Mouse (Mus musculus) stomach, embryonic 16.5 days (tissue): ENCODE measurements around the gene Mfsd12. TPM values are rescaled to one million over a fixed set of nuclear protein-coding genes. Genes with fewer than 3 reads are reported as not detected.

Source experiments
- ATAC-seq: fragments of 200-750 bp; cut with Nextera tagmentation; 2 replicates; pipeline ENCODE4 v1.8.0; 2017; ENCODE audit warnings: moderate number of reproducible peaks, moderate TSS enrichment; ENCODE audit not compliant: insufficient read depth, low FRiP score
- H3K27ac ChIP-seq: fragments of 300-500 bp; sonication (generic); 2 replicates; pipeline ENCODE4 v1.5.1; 2014; ENCODE audit warnings: low read length
- H3K27me3 ChIP-seq: fragments of 300-500 bp; sonication (generic); 2 replicates; pipeline ENCODE4 v1.6.1; 2014; ENCODE audit warnings: low read length, control low read depth, mixed read lengths; ENCODE audit not compliant: control insufficient read depth, insufficient read depth
- H3K36me3 ChIP-seq: fragments of 300-500 bp; sonication (generic); 2 replicates; pipeline ENCODE4 v1.6.1; 2014; ENCODE audit warnings: low read length; ENCODE audit not compliant: control insufficient read depth, insufficient read depth
- H3K4me1 ChIP-seq: fragments of 300-500 bp; sonication (generic); 2 replicates; pipeline ENCODE4 v1.6.1; 2014; ENCODE audit warnings: low read length, control low read depth, mixed read lengths; ENCODE audit not compliant: control insufficient read depth, insufficient read depth
- H3K4me2 ChIP-seq: fragments of 300-500 bp; sonication (generic); 2 replicates; pipeline ENCODE4 v1.6.1; 2014; ENCODE audit warnings: low read depth, low read length, mixed read lengths
- H3K4me3 ChIP-seq: fragments of 300-500 bp; sonication (generic); replicated peaks from 2 replicates; pipeline ENCODE4 v1.5.1; 2014; ENCODE audit warnings: mild to moderate bottlenecking, low read length
- H3K9ac ChIP-seq: fragments of 300-500 bp; sonication (generic); 2 replicates; pipeline ENCODE4 v1.6.1; 2014; ENCODE audit warnings: low read length
- H3K9me3 ChIP-seq: fragments of 300-500 bp; sonication (generic); replicated peaks from 2 replicates; pipeline ENCODE4 v1.6.1; 2016; ENCODE audit warnings: low read length, control low read depth; ENCODE audit not compliant: control insufficient read depth
- WGBS: fragments of 180-500 bp; shearing (Covaris S2); extraction: QIAGEN DNeasy Blood & Tissue Kit; methylation state at CpG from one replicate; pipeline ENCODE4 v1.1.7; 2014; 5-methylcytosine and 5-hydroxymethylcytosine counted together
- polyA plus RNA-seq: library from polyadenylated mRNA; unstranded; fragments of >200 nt; fragmentation: Nextera tagmentation; extraction: Ambion mirVana; gene quantifications from 2 replicates; pipeline ENCODE4 v1.2.1, GENCODE M21; 2015

The Mfsd12 gene
- polyA plus RNA-seq, 1 experiment from 2014 or later = 8.6 TPM

DNA sequence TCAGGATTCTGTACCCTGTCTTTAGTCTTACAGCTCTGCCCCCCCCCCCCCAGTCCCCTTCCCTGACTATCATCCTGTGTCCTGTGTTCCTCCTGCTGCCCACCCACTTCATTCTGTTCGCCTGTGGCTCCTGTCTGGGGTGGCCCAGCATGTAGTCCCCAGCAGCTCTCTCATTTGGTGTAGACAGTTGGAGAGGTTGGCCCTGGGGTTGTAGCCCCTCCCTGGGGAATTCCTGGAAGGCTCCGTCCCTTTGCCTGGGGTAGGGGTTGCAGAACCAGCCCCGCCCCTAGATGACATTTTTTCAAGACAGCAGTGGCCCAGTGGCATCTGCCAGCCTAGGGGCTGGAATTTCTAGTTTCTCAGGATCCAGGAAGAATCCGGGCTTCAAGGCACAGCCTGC lies 918 bp downstream of the Mfsd12 start:
- Histone ChIP-seq H3K4me3 (peak overlapping the region; percentile 80), H3K9ac (peak overlapping the region; percentile 90), H3K27me3 (peaks cover 3% of the 10 kb centered on the region; the same call in 1 of the 2 replicates), H3K4me1 (peaks cover 42% of the 10 kb centered on the region), H3K4me2 (peak overlapping the region; percentile 99), H3K9me3 (no peaks in the 10 kb centered on the region), H3K36me3 (0 out of 2 replicates have a peak, but pooled peaks cover 2% of the 10 kb centered on the region), H3K27ac (no peak overlapping the region)
- ATAC-seq = no peak
- WGBS = 31% methylated on average over 4 of the region's 4 CpGs

DNA sequence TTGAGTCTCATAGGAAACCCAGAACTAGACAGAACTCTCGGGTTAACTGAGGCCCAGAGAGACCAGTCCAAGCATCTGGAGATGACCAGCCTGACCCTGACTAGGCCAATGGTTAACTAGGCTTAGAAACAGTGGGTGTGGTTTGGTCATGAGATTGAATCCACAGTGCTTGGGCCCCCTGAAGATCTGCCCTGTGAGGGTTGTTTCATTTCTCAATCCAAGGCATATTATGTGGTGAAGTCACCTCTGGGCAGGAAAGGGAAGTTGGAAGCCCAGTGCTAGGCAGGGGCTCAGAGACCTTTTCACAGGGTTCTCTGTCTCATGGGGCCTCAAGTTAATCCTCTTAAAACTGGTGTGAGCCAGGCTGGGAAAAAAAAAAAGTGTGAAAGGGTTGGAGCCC lies 1.6 kb downstream of the Mfsd12 start:
- peak overlapping the region; percentile 80 for H3K4me3 ChIP-seq
- H3K9ac ChIP-seq = peak overlapping the region; percentile 90
- peaks cover 9% of the 10 kb centered on the region; the same call in 1 of the 2 replicates for H3K27me3 ChIP-seq
- 56% methylated on average over 1 of the region's 1 CpGs for WGBS
- peaks cover 48% of the 10 kb centered on the region for H3K4me1 ChIP-seq
- 0 out of 2 replicates have a peak, but pooled peaks cover 2% of the 10 kb centered on the region for H3K36me3 ChIP-seq
- no peaks in the 10 kb centered on the region for H3K9me3 ChIP-seq
- no peak for ATAC-seq
- H3K27ac ChIP-seq = peak overlapping the region; percentile 42; the same call in 1 of the 2 replicates
- H3K4me2 ChIP-seq = peak overlapping the region; percentile 99

DNA sequence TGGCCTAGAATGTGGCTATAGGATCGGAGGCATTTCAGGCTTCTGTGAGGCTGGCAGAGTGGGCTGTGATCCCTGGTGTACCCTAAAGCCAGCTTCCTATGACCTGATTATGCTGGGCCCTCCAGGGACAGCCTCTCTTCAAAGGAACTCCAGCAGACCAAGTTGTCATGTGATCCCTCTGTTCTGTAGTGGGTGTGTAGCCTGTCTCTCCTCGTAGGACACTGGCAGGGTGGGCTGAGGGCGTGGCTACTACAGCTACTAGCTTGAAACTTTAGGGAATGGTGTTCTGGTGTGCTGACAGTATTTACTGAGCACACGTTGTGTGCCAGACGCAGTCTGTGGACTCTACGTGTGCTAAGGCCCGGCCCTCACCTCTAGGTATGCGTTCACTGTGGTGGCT lies 3.4 kb downstream of the Mfsd12 start:
- Histone ChIP-seq H3K4me3 (no peak overlapping the region), H3K4me2 (0 out of 2 replicates have a peak overlapping the region, but pooled peaks have one; percentile 8), H3K4me1 (peaks cover 65% of the 10 kb centered on the region), H3K27ac (no peak overlapping the region; the same call in 1 of the 2 replicates), H3K36me3 (0 out of 2 replicates have a peak, but pooled peaks cover 2% of the 10 kb centered on the region), H3K9ac (no peak overlapping the region), H3K9me3 (no peaks in the 10 kb centered on the region), H3K27me3 (peaks cover 10% of the 10 kb centered on the region; the same call in 1 of the 2 replicates)
- no peak for ATAC-seq
- 54% methylated on average over 8 of the region's 8 CpGs for WGBS

DNA sequence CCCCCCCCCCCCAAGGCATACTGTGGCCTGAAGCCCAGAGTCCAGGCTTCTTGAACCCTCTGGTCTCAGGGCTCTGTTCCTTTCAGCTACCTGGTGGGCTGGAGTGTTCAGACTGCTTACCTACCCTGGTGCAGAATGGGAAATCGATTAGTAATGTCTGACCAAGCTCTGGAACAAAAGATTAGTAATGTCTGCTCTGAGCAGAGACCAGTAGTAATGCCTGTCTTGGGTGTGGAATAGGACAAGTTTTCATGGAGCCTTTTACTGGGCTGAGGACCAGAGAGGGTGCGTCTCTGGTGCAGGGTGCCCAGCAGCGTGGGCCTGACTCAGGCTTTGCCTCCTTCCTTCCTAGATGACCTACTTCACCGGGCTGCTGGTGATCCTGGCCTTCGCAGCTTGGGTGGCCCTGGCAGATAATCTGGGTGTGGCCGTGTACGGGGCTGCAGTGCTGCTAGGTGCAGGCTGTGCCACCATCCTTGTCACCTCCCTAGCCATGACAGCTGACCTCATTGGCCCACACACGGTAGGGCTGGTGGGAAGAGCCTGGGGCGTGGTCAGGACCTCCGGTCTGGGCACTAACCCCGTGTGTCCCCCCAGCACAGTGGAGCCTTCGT lies 5.2 kb downstream of the Mfsd12 start:
- Histone ChIP-seq H3K36me3 (peaks cover 9% of the 10 kb centered on the region), H3K27ac (peak overlapping the region; percentile 67), H3K9ac (0 out of 2 replicates have a peak overlapping the region, but pooled peaks have one; percentile 22), H3K9me3 (no peaks in the 10 kb centered on the region), H3K4me3 (no peak overlapping the region), H3K27me3 (peaks cover 10% of the 10 kb centered on the region; the same call in 1 of the 2 replicates), H3K4me1 (peaks cover 63% of the 10 kb centered on the region), H3K4me2 (peak overlapping the region; percentile 61)
- peak; percentile 10; the same call in 1 of the 2 replicates for ATAC-seq
- WGBS = 57% methylated on average over 12 of the region's 12 CpGs

DNA sequence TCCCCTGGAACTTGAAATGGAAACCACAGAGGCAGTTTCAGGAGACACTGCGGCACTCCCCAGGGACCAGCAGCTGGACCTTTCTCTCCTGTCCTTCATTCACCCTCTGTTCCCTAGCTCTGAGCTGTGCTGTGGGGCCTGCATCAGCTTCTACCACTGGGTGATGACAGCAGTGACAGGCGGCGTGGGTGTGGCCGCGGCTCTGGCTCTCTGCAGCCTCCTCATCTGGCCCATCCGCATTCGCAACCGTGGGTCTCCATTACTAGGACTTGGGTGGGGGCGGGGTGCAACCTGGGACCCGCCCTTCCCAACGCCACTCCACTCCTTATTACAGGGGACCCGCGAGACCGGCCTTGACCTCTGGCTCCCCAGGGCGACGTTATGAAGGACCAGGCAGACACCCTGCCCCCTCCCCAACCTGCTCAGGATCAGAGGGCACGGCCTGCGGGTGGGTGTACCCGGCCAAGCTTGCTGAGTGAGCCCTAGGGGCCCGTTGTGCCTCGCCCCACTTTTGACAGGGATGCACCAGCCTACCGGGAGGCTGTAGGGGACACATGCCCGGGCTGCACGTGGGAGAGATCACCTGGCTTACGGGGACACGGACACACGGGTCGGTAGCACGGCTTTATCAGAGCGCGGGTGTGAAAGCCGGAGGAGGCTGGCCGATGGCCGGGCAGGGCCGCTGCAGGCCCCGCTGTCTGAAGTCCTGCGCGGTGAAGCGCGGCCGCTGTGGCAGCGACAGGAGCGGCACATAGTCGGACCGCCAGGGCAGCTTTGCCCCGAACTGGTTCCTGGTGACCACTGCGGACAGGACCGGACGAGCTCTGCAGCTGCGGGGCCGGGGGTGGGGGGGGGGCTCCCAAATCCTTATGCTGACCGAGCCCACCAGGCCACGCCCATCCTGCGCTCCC lies 6.4 kb downstream of the Mfsd12 start:
- Histone ChIP-seq H3K4me3 (peak overlapping the region; percentile 37), H3K36me3 (peaks cover 21% of the 10 kb centered on the region), H3K9ac (peak overlapping the region; percentile 65), H3K27ac (peak overlapping the region; percentile 67), H3K27me3 (peaks cover 10% of the 10 kb centered on the region; the same call in 1 of the 2 replicates), H3K9me3 (no peaks in the 10 kb centered on the region), H3K4me2 (peak overlapping the region; percentile 61), H3K4me1 (peaks cover 54% of the 10 kb centered on the region)
- no peak for ATAC-seq
- WGBS = 14% methylated on average over 54 of the region's 54 CpGs

DNA sequence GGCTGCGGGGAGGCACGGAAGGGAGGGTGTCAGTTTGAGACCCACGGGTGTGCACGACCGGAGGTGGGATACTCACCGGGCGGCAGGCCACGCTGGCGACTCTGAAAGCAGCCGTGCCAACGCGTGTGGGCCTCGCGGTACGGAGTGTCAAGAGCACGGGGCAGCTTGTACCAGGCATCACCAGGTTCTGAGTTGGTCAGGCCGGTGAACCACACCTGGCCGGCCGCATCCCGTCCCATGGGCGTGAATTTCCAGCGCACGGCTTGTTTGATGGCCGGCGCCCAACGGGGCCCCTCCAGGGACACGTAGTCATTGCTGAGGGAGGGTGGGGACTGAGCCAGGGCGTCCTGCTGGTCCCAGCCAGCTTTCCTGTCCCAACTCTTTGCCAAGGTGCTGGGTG lies 7.4 kb downstream of the Mfsd12 start:
- Histone ChIP-seq H3K27me3 (peaks cover 10% of the 10 kb centered on the region; the same call in 1 of the 2 replicates), H3K9ac (peak overlapping the region; percentile 65), H3K4me2 (peak overlapping the region; percentile 61), H3K9me3 (no peaks in the 10 kb centered on the region), H3K36me3 (peaks cover 27% of the 10 kb centered on the region), H3K27ac (0 out of 2 replicates have a peak overlapping the region, but pooled peaks have one; percentile 31), H3K4me1 (peaks cover 52% of the 10 kb centered on the region), H3K4me3 (peak overlapping the region; percentile 37)
- ATAC-seq = peak; percentile 4; the same call in 1 of the 2 replicates
- WGBS = 15% methylated on average over 28 of the region's 28 CpGs

DNA sequence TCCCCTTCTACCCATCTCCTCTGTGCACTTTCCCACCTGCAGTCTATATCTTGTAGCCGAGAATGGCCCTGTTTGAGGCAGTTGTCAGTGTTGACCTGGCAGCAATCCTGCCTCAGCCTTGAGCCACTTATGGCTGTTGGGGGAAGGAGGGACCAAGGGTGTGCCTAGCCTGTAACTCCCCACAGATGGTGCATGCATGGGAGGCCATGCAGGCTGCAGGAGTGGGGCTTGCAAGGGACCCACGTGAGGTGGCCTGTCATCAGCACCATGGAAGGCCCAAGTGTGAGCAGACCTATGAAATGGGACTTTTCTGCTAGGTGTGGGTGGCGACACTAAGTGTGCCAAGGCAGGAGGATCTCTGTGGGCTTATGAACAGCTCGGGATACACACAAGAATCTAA lies 7.8 kb downstream of the Mfsd12 start:
- H3K4me3 ChIP-seq = no peak overlapping the region
- H3K4me2 ChIP-seq = no peak overlapping the region
- H3K4me1 ChIP-seq = peaks cover 52% of the 10 kb centered on the region
- H3K27ac ChIP-seq = peak overlapping the region; percentile 31; the same call in 1 of the 2 replicates
- no peaks in the 10 kb centered on the region for H3K9me3 ChIP-seq
- H3K36me3 ChIP-seq = peaks cover 27% of the 10 kb centered on the region
- WGBS = 43% methylated on average over 4 of the region's 4 CpGs
- H3K27me3 ChIP-seq = peaks cover 10% of the 10 kb centered on the region; the same call in 1 of the 2 replicates
- ATAC-seq = no peak
- H3K9ac ChIP-seq = no peak overlapping the region

DNA sequence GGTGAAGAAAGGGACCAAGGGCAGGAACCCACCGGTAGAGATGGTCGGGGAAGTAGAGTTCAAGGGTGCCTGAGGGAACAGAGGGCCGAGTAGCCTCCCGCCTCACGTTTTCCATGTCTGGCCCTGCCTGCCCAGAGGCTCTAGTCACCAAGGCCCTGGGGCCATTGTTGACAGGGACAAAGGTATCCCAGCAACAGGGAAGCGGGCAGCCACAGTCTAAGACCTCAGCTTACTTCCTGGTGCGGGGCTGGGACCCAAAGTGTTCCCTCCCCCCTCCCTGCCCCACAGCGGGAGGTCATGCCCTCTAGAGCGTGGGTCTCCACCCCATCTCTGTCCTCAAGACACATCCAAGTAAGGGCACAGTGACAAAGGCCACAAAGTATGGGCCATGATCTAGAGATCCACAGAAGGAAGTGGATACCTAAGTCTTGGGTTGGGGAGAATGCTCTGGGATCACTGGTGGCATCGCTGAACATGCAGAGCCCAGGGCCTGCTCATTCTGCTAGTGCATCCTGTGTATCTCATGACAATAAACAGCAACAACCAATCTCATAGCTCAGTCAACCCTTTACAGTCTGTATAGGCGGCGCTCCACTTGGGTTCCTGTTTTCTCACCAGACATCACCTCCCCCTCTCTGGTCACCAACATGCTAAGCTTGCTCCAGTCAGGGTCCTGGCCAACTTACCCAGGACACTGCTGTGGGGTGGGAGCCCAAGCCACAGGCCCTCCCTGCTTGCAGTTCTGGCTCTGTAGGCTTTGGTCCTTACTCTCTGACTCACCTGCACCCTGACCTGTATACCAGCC lies 8.6 kb downstream of the Mfsd12 start, which contains the start of gene 4930404N11Rik:
TSS of gene 4930404N11Rik (minus strand) at position 145 of the 805 bp plus-strand sequence.
- H3K9ac ChIP-seq = peak within 1 kb of the TSS; percentile 65
- peak within 1 kb of the TSS; percentile 61 for H3K4me2 ChIP-seq
- H3K36me3 ChIP-seq = peaks cover 35% of the 10 kb centered on the region
- no peaks in the 10 kb centered on the region for H3K9me3 ChIP-seq
- H3K27me3 ChIP-seq = peaks cover 10% of the 10 kb centered on the region; the same call in 1 of the 2 replicates
- 32% methylated on average over 12 of the region's 12 CpGs for WGBS
- peak within 1 kb of the TSS; percentile 37 for H3K4me3 ChIP-seq
- peak; percentile 15; the same call in 1 of the 2 replicates for ATAC-seq
- H3K27ac ChIP-seq = peak within 1 kb of the TSS; percentile 31
- H3K4me1 ChIP-seq = peaks cover 48% of the 10 kb centered on the region
